Mouse (Mus musculus): ENCODE data around the gene Mocs1.

Mocs1 gene

DNA sequence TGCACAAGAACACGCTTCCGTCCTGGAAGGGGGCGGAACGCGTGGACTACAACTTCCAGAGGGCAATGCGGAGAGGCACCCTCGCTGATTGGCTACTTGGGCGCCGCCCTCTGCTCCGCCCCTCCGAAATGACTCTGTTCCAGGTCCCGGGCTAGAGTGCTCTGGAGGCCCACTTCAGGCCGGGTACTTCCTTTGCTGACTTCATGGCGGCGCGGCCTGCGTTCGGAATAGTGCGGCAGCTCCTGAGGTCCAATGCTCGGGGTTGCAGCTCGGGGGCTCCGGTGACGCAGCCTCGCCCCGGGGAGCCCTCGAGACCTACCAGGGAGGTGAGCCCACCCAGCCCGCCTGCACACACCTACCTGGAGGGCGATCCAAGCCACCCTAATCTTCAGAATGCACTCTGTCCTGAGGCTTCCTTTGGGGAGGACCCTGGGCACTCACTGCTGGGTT is at the start of gene Mocs1:
TSS of gene Mocs1 (plus strand) at position 124 of the 450 bp plus-strand sequence.
- in situ Hi-C loops (cut with MboI, MseI): no loop called here

DNA sequence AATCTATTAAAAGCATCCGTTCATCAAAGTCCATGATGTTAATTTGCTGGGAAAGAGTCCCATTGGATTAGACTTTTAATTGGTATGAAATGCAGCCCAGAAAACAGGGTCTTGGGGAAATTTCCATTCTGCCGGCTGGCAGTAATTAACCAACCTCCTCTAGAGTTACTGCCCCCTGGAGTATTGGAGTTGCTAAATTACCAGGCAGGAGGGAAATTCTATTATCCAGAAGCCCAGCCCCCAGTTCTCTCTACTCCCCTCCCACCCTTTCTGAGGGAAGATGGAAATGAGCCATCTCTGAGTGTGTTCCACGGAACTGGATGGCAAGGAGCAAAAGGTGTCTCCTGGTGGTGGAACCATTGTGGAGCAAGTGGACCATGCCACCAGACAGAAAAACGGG is 48.5 kb upstream of the Mocs1 start:
- in situ Hi-C loops (cut with MboI, MseI): no loop called here

DNA sequence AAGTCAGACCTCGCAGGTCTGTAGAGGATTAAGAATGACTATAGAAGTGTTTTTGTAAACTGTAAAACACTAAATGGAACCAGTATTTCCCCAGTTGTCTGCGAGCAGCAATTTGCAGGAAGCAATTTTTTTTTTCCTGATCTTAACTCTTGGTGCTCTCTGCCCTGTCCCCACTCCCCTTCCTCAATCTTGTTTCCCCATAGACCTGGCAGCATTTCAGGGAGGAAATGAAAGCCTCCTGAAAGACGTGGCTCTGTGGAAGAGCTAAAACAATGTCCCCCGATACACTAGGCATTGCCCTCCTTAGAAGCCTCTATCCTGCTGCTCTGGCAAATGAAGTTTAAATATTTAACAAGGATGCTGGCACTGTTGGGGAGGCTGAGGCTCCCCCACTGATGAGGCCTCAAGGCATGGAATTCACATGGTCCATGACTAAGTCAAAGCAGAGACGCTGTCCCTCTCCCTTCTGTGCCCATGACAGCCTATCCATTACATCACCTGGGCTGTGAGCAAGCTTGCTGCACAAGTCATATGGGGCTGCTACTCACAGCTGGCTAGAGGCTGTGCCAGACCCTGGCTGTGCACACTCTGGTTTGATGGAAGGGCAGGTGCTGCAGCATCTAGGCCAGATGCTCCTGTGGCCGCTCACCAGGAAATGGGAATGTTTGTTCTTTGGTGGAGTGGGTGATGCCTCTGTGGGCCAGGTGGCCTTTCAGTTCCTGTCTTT is 43.8 kb upstream of the Mocs1 start:
- in situ Hi-C loops (cut with MboI, MseI): no loop called here

DNA sequence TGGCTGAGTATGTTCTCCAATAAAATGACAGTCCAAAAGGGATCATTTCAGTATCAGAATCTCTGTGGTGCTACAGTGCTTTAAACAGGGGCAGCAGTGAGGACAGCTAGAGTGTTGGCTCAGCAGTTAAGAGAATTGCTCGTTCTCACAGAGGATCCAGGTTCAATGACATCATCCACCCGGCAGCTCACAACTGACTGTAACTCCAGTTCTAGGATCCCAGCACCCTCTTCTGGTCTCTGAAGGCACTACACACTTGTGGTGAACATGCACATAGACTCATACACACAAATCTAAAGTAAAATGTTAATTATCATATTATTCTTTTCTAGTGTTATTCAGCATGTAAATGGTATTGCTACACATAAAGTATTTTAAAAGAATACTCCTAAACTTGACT is 40.4 kb upstream of the Mocs1 start:
- in situ Hi-C loops (cut with MboI, MseI): no loop called here

DNA sequence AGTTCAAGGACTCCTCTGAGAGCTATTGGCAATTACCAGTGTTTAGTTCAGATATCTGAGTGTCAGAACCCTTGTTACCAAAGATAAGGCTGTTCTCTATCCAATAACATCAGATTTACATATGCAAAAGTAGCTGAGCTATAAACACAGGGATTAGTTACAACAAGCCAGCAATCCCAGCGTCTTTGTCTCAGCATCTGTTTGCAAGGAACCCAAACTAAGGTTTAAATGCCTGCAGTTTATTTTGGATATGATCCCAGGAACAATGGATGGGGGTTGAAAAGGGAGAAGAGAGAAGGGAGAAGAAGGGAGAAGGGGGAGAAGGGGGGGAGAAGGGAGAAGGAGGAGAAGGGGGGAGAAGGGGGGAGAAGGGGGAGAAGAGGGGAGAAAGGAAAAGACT is 35.4 kb upstream of the Mocs1 start:
- in situ Hi-C loops (cut with MboI, MseI): no loop called here

DNA sequence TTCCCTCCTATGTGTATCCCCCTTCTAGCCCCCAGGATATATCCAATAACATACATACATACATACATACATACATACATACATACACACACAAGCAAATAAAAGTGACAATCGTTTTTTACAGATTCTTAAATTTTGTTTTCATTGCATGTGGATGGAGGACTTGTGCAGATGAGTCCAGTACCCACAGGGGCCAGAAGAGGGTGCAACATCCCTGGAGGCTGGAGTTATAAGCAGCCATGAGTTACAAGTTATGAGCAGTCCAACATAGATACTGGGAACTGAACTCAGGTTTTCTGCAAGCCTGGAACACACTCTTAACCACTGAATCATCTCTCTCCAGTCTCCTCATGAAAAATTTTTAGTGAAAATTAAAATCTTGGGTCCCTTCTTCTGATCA is 33.3 kb upstream of the Mocs1 start:
- in situ Hi-C loops (cut with MboI, MseI): no loop called here

DNA sequence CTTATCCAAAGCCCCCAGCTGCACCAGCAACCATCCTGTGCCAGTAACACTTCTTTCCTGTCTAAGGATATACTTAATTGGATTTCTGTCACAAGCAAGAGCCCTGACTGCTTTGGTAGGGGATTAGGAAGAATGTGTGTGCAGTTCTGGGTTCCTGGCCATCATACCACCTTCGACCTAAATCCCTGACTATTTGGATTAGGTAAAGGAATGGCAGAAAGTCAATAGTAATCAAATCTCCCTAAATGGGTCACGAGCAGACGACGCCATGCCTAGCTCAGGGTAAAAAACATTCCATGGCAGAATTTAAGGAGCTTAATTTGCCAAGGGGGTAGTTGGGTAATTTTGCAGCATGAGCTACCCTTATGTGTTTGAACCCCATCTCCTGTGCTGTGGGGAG is 28.6 kb upstream of the Mocs1 start:
- in situ Hi-C loops (cut with MboI, MseI): loop anchor here (10.0 kb wide), 1 partner anchor 1275 kb away; no protein-coding TSS in a partner anchor

DNA sequence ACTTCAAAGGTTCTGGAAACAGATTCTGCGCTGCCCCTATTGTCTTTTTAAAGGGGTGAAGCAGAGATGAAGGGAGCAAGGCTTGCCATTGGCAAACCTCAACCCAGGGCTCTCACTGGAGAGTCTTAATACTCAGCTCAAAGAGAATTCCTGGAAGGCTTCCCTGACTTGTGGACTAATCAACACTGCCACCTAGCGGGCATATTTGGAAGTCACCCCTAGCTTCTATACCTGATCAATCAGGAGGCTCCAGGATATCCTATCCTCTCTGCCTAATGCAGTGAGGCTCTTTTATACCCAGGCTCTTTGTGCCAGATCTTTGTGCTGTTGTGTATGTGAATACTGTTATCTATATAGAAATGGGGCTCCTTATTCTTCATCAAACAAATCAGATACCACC is 28.0 kb upstream of the Mocs1 start:
- in situ Hi-C loops (cut with MboI, MseI): loop anchor here (10.0 kb wide), 1 partner anchor 1275 kb away; no protein-coding TSS in a partner anchor

DNA sequence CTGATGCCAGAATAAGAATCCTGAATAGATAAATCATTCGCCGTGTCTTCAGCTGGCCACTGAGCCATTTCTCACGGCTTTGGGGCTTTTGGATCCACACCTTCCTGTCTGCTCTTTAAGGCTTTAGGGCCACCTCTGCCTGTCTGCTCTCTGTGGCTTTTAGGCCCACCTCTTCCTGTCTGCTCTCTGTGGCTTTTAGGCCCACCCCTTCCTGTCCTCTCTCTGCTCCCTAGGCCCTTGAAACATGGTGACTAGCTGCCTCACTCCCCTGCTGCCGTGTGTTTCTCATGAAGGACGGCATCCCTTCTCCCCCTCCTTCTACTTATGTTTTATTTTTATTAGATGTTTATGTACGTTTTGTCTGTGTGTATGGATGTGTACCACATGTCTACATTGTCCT is 25.0 kb upstream of the Mocs1 start:
- in situ Hi-C loops (cut with MboI, MseI): loop anchor here (10.0 kb wide), 1 partner anchor 1272 kb away; no protein-coding TSS in a partner anchor

DNA sequence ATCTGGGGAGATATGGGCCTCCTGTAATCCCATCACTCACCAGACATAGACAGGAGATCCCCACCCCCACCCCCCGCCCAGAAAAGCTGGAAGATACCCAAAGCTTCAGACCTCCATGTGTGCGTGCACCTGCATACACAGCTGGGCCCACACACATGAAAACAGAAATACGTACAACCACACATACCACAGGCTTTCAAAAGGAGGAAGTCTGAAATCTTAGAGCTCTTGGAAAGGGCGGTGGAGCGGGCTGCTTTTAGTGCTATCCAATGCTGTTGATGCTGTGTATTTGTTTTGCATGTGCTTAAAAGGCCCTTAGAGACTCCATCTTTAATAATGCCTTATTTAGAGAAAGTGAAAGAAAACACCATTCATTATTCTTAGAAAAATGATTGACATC is 22.2 kb upstream of the Mocs1 start:
- in situ Hi-C loops (cut with MboI, MseI): loop anchor here (10.0 kb wide), 1 partner anchor 1269 kb away; no protein-coding TSS in a partner anchor

DNA sequence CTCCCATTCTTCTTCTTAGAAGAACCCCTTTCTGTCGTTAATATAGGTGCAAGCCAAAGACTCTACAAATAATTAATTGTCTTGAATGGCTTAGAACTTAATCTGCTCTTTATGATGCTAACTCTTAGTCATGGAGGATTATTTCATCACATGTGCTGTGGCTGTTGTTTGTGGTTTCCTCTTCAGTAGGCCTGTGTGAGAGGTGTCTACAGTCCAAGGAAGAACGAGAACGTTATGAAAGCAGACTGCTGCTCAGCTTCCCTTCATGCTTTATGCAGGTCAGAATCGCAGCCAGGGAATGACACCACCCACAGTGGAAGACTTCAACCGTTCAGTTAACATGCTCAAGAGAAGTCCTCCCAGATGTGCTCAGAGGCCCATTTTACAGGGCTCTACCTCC is 15.2 kb upstream of the Mocs1 start:
- in situ Hi-C loops (cut with MboI, MseI): no loop called here

DNA sequence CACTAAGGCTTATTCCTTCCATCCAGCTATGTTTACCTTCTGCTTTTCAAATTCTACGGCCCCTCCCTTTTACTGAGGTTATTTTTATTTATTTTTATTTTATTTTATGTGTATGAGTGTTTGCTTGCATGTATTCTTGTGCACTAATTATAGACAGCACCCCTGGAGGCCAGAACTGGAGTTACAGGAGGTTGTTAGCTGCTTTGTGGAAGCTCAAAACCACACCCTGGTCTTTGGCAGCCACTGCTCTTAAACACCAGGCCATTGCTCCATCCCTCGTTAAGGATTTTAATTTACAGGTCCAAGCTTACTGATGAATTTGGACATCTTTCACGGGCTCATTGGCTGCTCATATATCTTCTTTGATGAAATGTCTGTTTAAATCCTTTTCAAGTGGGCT is 14.6 kb upstream of the Mocs1 start:
- in situ Hi-C loops (cut with MboI, MseI): no loop called here

DNA sequence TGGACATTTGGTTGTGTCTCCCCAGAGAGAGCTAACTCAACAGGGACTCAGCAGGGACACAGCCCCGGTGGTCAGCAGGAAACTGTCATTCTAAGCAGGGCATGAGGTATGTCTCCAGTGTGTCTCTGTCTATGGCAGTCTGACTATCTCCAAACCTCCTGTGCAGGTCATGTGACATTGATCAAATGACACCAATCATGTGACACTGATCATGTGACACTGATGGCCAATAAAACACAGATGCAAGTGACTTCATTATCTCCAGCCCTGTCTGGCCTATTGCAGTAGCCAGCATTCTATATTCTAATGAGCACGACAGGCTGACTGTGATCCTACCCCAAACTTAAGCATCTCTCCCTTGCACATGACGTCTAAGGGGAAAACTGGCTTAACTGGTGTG is 11.9 kb upstream of the Mocs1 start:
- in situ Hi-C loops (cut with MboI, MseI): no loop called here

DNA sequence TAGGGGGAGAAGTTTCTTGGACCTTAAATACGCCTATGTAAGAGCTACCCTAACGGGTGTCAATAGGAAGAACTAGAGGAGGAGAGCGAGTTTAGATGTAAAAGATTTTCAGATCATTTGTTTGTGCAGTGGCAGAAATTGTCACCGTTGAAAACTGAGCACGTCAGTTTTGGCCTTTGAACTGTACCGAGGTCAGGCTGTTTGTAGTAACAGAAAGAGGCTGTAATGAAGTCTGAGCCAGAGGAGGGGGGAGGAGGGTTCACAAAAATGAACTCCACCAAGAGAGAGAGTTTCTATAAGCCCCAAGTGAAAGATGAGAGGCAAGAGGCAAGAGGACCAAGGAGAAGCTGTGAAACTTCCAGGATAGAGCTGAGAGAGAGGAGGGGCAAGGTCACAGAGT is 8.3 kb upstream of the Mocs1 start:
- in situ Hi-C loops (cut with MboI, MseI): no loop called here

DNA sequence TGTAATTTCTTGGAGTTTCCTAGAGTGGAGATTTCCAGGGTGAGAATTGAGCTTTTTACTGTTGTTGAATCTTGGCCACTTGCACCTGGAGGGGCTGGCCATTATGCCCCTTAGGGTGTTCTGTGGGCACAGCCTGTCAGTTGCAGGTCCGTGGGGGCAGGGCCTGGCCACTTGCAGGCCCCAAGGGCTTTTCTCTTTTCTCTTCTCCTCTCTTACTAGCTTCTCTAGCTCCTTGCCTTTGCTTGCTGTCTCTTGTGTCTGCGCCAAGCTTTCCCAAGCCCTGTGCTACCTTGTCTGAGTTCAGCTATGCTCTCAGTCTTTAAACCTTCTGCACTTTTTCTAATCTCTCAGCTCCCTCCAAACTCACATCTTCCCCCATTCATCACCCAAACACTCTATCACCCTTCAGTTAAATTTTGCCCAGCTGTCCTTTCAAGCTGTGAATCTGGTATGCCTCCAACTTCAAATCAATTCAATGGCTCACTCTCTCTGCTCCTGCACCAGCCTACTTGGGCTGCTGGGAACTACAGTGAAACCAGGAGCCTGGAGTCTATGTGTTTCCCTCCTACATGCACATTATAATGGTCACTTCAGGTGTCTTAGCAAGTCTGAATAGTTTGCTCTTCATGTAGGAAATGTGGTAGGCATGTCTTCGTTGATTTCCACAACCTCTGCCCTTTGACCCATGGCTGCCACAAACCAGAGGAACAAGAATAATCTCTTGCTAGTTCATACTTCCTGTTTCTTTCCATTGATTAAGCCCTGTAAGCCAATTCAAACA is 5.7 kb upstream of the Mocs1 start:
- in situ Hi-C loops (cut with MboI, MseI): no loop called here

DNA sequence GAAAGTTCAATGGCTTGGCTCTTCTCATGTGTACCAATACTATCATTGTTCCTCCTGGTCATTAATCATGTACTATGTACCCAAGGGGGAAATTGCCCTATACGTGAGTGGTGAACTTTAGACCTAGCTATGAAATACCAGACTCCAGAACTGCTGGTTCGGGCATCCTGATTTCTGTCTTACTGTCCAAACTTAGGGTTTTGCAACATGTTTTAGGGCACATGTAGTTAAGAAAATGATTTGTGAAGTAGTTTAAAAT is 5.2 kb upstream of the Mocs1 start:
- in situ Hi-C loops (cut with MboI, MseI): no loop called here

DNA sequence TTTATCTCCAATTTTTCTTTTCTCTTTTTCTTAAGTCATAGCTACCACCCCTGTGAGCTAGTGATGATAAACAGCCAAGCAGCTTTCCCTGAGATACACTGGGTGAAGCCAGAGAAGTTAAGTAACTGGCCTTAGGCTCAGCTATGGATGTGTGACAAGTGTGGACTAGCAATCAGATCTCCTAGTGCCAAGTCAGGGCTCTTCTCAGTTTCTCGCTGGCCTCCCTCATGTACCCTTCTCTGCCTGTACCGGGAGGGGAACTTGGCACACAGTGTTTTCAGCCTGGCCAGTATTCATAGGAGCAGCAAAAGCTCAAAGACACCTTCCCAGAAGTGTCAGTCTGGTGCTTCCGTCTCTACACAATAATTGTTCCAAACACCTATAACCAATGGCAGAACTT is 4.3 kb upstream of the Mocs1 start:
- in situ Hi-C loops (cut with MboI, MseI): no loop called here

DNA sequence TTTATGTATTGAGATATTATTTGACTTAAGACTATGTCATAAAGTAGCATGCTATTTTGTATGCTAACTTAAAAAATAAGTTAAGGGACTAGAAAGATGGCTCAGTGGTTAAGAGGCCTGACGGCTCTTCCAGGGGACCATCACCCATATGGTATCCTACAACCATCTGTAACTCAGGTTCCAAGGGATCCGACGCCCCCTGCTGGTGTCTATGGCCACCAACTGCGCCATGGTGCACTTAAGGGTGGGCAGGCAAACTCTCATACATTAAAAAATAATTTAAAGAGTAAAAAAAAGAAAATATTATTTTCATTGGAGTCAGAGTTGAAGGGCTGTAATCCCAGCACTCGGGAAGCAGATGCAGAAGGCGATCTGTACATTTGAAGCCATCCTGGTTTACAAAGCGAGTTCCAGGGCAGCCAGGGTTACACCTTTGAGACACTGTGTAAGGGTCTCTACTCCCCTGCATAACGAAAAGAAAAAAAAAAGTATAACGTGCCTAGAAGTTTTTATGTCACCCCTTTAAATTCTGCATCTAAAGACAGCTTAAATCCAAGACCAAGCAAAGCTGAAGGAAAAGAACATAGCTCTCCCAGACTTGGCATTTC is 427 bp upstream of the Mocs1 start:
- in situ Hi-C loops (cut with MboI, MseI): no loop called here

DNA sequence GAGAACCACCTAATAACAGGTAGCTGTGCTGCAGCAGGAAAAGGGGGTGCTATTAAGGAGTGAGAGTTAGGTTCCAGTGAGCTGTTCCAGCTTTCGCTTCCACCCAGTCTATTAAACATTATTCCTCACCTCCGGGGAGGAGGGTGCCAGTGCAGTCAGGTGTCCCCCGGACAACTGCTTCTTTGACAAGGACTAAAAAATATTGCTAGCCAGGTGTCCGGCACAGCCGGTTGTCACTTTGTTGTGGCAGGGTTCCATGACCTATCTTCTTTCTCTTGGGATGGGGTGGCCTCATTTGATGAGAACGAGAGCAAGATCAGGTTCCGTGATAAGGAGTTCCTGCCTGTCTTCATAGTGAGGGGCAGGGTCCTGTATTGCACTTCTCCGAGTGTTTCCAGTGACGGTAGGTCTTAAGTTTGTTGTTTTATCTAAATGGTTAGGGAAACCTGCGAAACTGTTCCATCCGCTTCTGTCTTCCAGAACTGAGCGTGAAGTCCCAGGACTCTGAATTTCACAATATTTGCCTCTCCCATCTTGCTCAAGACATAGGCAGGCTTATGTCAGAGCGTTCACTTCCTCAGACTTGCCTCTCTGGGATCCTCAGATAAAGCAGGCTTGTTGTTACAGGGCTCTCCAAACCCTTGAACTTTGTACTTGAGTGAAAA is 721 bp downstream of the Mocs1 start:
- in situ Hi-C loops (cut with MboI, MseI): no loop called here

DNA sequence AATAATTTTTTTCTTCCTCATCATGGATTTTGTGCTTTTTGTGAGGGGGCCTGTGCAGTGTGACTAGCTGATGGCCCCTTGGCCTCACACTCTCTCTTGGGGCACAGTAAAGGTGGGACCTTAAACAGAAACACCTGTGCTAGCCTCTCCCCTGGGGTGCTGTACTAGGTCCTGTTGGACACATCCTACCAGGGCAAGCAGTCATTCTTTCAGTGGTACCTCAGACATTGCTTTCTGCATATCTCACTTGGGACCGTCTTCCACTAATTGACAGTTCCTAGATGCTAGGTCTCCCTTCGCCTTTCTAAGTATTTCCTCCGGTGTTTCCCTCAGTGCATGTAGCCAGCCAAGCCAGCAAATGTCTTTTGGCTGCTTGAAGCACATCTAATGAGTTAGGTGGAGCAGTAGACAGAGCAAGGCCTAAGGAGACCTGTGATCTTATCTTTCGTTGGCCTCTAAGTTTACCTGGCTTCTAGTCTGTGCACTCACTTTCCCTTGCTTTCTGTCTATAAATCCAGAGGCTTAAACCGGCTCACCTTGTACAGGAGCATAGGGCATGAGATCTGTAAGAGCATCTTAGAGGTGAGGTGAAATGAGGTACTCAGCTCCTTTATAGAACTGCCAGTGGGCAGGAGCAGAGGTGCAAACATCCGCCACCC is 1.4 kb downstream of the Mocs1 start:
- in situ Hi-C loops (cut with MboI, MseI): loop anchor here (10.0 kb wide), 1 partner anchor 725 kb away; no protein-coding TSS in a partner anchor

DNA sequence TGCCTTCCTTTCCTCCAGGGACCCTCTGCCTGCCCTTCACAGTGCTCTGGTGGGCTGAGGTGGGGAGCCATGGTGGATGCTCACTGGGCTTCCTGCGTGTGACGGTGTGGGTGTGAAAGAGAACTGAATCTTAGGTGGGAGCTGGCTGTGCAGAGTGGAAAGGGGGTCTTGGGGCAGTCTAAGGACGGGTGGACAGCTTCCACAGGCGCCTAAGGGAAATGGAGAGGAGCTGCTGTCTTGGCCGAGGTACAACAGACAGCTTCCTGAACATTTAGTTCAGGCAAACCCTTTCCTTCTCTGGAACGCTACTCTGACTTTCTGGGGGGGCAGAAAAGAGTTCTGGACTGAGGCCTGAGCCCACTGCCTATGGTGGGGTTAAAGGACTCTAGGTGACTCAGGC is 2.0 kb downstream of the Mocs1 start:
- in situ Hi-C loops (cut with MboI, MseI): loop anchor here (10.0 kb wide), 1 partner anchor 725 kb away; no protein-coding TSS in a partner anchor

DNA sequence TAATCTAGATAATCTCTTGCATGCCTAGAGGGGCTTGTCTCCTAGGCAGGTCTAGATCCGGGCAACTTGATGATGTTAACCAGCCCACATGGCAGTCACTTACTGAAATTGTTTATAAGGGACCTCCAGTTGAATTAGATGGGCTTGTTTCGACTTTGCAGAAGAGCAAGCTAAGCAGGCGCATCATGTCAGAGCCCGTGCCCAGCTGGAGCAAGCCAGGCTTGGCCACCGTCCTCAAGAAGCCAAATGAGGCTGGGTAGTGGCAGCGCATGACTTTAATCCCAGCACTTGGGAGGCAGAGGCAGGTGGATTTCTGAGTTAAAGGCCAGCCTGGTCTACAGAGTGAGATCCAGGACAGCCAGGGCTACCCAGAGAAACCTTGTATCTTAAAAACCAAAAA is 3.0 kb downstream of the Mocs1 start:
- in situ Hi-C loops (cut with MboI, MseI): loop anchor here (10.0 kb wide), 1 partner anchor 724 kb away; no protein-coding TSS in a partner anchor

Data from T-helper 1 cell (primary cell).